Mouse (Mus musculus) neural tube, embryonic 11.5 days (tissue): ENCODE data around the gene Tmem94. TPM values are rescaled to one million over a fixed set of nuclear protein-coding genes. Genes with fewer than 3 reads are reported as not detected.

Source experiments
- ATAC-seq: fragments of 200-750 bp; cut with Nextera tagmentation; 2 replicates; pipeline ENCODE4 v1.8.0; 2017; ENCODE audit warnings: moderate number of reproducible peaks, mild to moderate bottlenecking, moderate TSS enrichment, moderate library complexity; ENCODE audit not compliant: insufficient read depth, low FRiP score, low TSS enrichment
- DNase-seq: peaks from one replicate; pipeline ENCODE4 v3.0.0-alpha.2; 2015; ENCODE audit warnings: low spot score
- H3K27ac ChIP-seq: fragments of 300-500 bp; sonication (generic); 2 replicates; pipeline ENCODE4 v1.5.1; 2014; ENCODE audit warnings: low read depth, mild to moderate bottlenecking, low read length
- H3K27me3 ChIP-seq: fragments of 300-500 bp; sonication (generic); 2 replicates; pipeline ENCODE4 v1.6.1; 2014; ENCODE audit warnings: mild to moderate bottlenecking, low read length, mixed read lengths; ENCODE audit not compliant: control insufficient read depth, insufficient read depth
- H3K36me3 ChIP-seq: fragments of 300-500 bp; sonication (generic); 2 replicates; pipeline ENCODE4 v1.6.1; 2014; ENCODE audit warnings: mild to moderate bottlenecking, low read length, moderate library complexity, mixed read lengths; ENCODE audit not compliant: control insufficient read depth, insufficient read depth
- H3K4me1 ChIP-seq: fragments of 300-500 bp; sonication (generic); 2 replicates; pipeline ENCODE4 v1.6.1; 2014; ENCODE audit warnings: low read length, mixed read lengths; ENCODE audit not compliant: control insufficient read depth, insufficient read depth
- H3K4me2 ChIP-seq: fragments of 300-500 bp; sonication (generic); 2 replicates; pipeline ENCODE4 v1.6.1; 2014; ENCODE audit warnings: low read depth, mild to moderate bottlenecking, moderate library complexity
- H3K4me3 ChIP-seq: fragments of 300-500 bp; sonication (generic); 2 replicates; pipeline ENCODE4 v1.5.1; 2014; ENCODE audit warnings: low read depth, low read length
- H3K9ac ChIP-seq: fragments of 300-500 bp; sonication (generic); 2 replicates; pipeline ENCODE4 v1.6.1; 2014; ENCODE audit warnings: mild to moderate bottlenecking, low read length
- H3K9me3 ChIP-seq: fragments of 300-500 bp; sonication (generic); 2 replicates; pipeline ENCODE4 v1.6.1; 2016; ENCODE audit warnings: low read length; ENCODE audit not compliant: control insufficient read depth
- WGBS: fragments of 180-500 bp; shearing (Covaris S2); extraction: QIAGEN DNeasy Blood & Tissue Kit; methylation state at CpG from one replicate; pipeline ENCODE4 v1.1.7; 2014; 5-methylcytosine and 5-hydroxymethylcytosine counted together
- polyA plus RNA-seq: library from polyadenylated mRNA; unstranded; fragments of >200 nt; fragmentation: Nextera tagmentation; extraction: Ambion mirVana; gene quantifications from 2 replicates; pipeline ENCODE4 v1.2.1, GENCODE M21; 2014

Gene Tmem94
- polyA plus RNA-seq, 1 experiment from 2014 or later: 18.6 TPM

DNA sequence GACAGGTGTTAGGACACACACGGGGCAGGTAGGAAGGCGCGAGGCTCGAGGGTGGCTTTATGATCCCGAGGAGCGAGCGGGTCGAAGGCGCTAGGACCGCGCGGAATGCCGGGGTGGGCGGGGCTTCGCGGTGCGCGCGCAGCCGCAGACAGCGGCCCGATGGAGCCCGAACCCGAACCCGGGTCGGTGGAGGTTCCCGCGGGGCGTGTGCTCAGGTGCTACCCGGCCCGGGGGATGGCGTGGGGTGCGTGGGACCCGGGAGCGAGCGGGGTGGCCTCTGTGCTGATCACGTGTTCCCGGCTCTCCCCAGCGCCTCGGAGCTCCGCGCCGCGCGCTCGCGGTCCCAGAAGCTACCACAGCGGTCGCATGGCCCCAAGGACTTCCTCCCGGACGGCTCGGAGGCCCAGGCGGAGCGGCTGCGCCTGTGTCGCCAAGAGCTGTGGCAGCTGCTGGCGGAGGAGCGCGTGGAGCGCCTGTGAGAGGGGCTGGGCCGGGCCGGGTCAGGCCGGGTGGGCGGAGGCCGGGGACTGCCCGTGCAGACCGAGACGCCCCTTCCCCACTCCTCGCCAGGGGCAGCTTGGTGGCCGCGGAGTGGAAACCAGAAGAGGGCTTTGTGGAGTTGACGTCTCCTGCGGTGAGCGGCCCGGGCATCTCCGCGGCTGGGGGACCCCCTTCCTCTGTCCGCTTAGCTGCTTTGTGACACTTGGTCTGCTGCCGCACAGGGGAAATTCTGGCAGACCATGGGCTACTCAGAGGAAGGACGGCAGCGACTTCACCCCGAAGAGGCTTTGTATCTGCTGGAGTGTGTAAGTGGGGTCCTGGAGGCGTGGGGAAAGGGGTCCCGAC lies 49.6 kb downstream of the Tmem94 start, which contains the start of gene Tsen54:
Gene Tsen54, plus strand, starts transcription at position 120 of the 846 bp plus-strand sequence.
- H3K4me1 ChIP-seq: peaks cover 24% of the 10 kb centered on the region
- H3K4me3 ChIP-seq: peak within 1 kb of the TSS; percentile 91
- no peaks in the 10 kb centered on the region for H3K27me3 ChIP-seq
- peak within 1 kb of the TSS; percentile 56 for H3K27ac ChIP-seq
- H3K4me2 ChIP-seq: peak within 1 kb of the TSS; percentile 95
- no peaks in the 10 kb centered on the region for H3K9me3 ChIP-seq
- DNase-seq (peak; percentile 86), ATAC-seq (peak; percentile 62)
- WGBS: under 1% methylated on average over 83 of the region's 84 CpGs
- H3K9ac ChIP-seq: peak within 1 kb of the TSS; percentile 82
- peaks cover 5% of the 10 kb centered on the region for H3K36me3 ChIP-seq

GRCm38 (mm10) chr11:115817331-115817730 lies 52.1 kb downstream of the Tmem94 start:
- H3K9me3 ChIP-seq: no peaks in the 10 kb centered on the region
- no peak overlapping the region for H3K4me2 ChIP-seq
- H3K4me3 ChIP-seq: no peak overlapping the region
- no peaks in the 10 kb centered on the region; the same call in 1 of the 2 replicates for H3K27me3 ChIP-seq
- peaks cover 15% of the 10 kb centered on the region for H3K4me1 ChIP-seq
- 89% methylated on average over 5 of the region's 5 CpGs for WGBS
- H3K9ac ChIP-seq: no peak overlapping the region
- H3K36me3 ChIP-seq: peaks cover 4% of the 10 kb centered on the region
- no peak for ATAC-seq
- no peak for DNase-seq
- H3K27ac ChIP-seq: no peak overlapping the region

- peaks cover 12% of the 10 kb centered on the region for H3K27me3 ChIP-seq
- DNase-seq: no peak
- H3K9me3 ChIP-seq: no peaks in the 10 kb centered on the region
- peaks cover 4% of the 10 kb centered on the region for H3K36me3 ChIP-seq
- peaks cover 13% of the 10 kb centered on the region for H3K4me1 ChIP-seq
- no peak overlapping the region for H3K4me3 ChIP-seq
- no peak for ATAC-seq
- H3K4me2 ChIP-seq: no peak overlapping the region
- no peak overlapping the region for H3K9ac ChIP-seq
- no peak overlapping the region for H3K27ac ChIP-seq
- 89% methylated on average over 16 of the region's 16 CpGs for WGBS
Observed at GRCm38 (mm10) chr11:115819915-115820623, 54.8 kb downstream of the Tmem94 start.

- 88% methylated on average over 4 of the region's 4 CpGs for WGBS
- H3K27me3 ChIP-seq: peaks cover 19% of the 10 kb centered on the region
- ATAC-seq (no peak), DNase-seq (no peak)
- peaks cover 4% of the 10 kb centered on the region for H3K36me3 ChIP-seq
- no peak overlapping the region for H3K27ac ChIP-seq
- no peak overlapping the region for H3K9ac ChIP-seq
- peaks cover 5% of the 10 kb centered on the region; the same call in 1 of the 2 replicates for H3K4me1 ChIP-seq
- H3K9me3 ChIP-seq: no peaks in the 10 kb centered on the region
- H3K4me3 ChIP-seq: no peak overlapping the region
- H3K4me2 ChIP-seq: no peak overlapping the region
Observed at GRCm38 (mm10) chr11:115821001-115821400, 55.8 kb downstream of the Tmem94 start.

GRCm38 (mm10) chr11:115823774-115824740 lies 58.8 kb downstream of the Tmem94 start, which contains the start of gene Llgl2:
Gene Llgl2, plus strand, starts transcription at chr11:115824049.
- H3K4me2 ChIP-seq: peak within 1 kb of the TSS; percentile 96
- H3K27me3 ChIP-seq: peaks cover 21% of the 10 kb centered on the region
- ATAC-seq: peak; percentile 89
- H3K4me1 ChIP-seq: peaks cover 5% of the 10 kb centered on the region; the same call in 1 of the 2 replicates
- H3K9me3 ChIP-seq: no peaks in the 10 kb centered on the region
- DNase-seq: peak; percentile 88
- peaks cover 2% of the 10 kb centered on the region for H3K36me3 ChIP-seq
- under 1% methylated on average over 83 of the region's 87 CpGs for WGBS
- H3K4me3 ChIP-seq: peak within 1 kb of the TSS; percentile 65
- no peak within 1 kb of the TSS for H3K27ac ChIP-seq
- peak within 1 kb of the TSS; percentile 66 for H3K9ac ChIP-seq

DNA sequence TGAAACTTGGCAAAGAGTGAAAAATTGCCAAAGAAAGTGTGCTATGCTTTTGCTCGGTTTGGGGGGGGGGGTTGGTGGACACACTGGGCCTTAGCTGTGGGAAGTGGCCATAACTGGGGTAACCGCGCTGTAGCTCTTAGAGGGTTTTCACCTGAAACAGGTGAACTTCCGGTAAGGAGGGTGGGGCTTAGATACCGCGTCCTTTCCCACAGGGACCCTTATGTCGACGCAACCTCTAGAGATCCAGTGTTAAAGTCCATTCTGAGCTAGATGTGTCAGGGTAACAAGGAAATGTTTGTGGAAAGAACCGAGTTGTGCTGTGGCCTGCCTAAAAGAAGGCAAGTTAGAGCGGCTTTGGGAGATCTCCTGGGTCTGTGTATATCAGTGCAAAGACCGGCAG lies 59.6 kb downstream of the Tmem94 start:
- Histone ChIP-seq H3K9ac (no peak overlapping the region), H3K4me3 (peak overlapping the region; percentile 65), H3K9me3 (no peaks in the 10 kb centered on the region), H3K4me2 (peak overlapping the region; percentile 96), H3K27ac (no peak overlapping the region), H3K27me3 (peaks cover 21% of the 10 kb centered on the region), H3K36me3 (peaks cover 2% of the 10 kb centered on the region), H3K4me1 (peaks cover 5% of the 10 kb centered on the region; the same call in 1 of the 2 replicates)
- WGBS: 18% methylated on average over 11 of the region's 11 CpGs
- ATAC-seq (no peak), DNase-seq (no peak)

GRCm38 (mm10) chr11:115826487-115826886 lies 61.3 kb downstream of the Tmem94 start:
- no peaks in the 10 kb centered on the region for H3K9me3 ChIP-seq
- H3K4me1 ChIP-seq: peaks cover 13% of the 10 kb centered on the region
- no peak overlapping the region for H3K4me2 ChIP-seq
- peaks cover 23% of the 10 kb centered on the region for H3K27me3 ChIP-seq
- H3K4me3 ChIP-seq: no peak overlapping the region
- 46% methylated on average over 5 of the region's 5 CpGs for WGBS
- no peak overlapping the region for H3K27ac ChIP-seq
- H3K9ac ChIP-seq: no peak overlapping the region
- no peaks in the 10 kb centered on the region for H3K36me3 ChIP-seq
- DNase-seq: no peak
- ATAC-seq: no peak

GRCm38 (mm10) chr11:115827624-115828023 lies 62.4 kb downstream of the Tmem94 start:
- no peak overlapping the region for H3K4me3 ChIP-seq
- no peaks in the 10 kb centered on the region for H3K9me3 ChIP-seq
- DNase-seq (no peak), ATAC-seq (no peak)
- H3K27me3 ChIP-seq: peaks cover 23% of the 10 kb centered on the region
- no peak overlapping the region for H3K27ac ChIP-seq
- 92% methylated on average over 6 of the region's 6 CpGs for WGBS
- H3K4me1 ChIP-seq: peaks cover 24% of the 10 kb centered on the region
- no peak overlapping the region for H3K9ac ChIP-seq
- no peak overlapping the region for H3K4me2 ChIP-seq
- no peaks in the 10 kb centered on the region for H3K36me3 ChIP-seq
